Mouse (Mus musculus) midbrain, embryonic 16.5 days (tissue): ENCODE measurements around the gene Mycbp. TPM values are rescaled to one million over a fixed set of nuclear protein-coding genes. Genes with fewer than 3 reads are reported as not detected.
"Not testable (repeated sequence)": the region's sequence is repeated elsewhere in the genome, so short reads cannot be mapped to it uniquely, and the experiment has no call there.

Source experiments
- ATAC-seq: fragments of 200-750 bp; cut with Nextera tagmentation; 2 replicates; pipeline ENCODE4 v1.8.0; 2017; ENCODE audit warnings: moderate TSS enrichment
- H3K27ac ChIP-seq: fragments of 300-500 bp; sonication (generic); 2 replicates; pipeline ENCODE4 v1.5.1; 2014; ENCODE audit warnings: mild to moderate bottlenecking, low read length, mixed read lengths
- H3K27me3 ChIP-seq: fragments of 300-500 bp; sonication (generic); 2 replicates; pipeline ENCODE4 v1.6.1; 2014; ENCODE audit warnings: low read depth, low read length, mixed read lengths; ENCODE audit not compliant: control insufficient read depth, insufficient read depth
- H3K36me3 ChIP-seq: fragments of 300-500 bp; sonication (generic); 2 replicates; pipeline ENCODE4 v1.6.1; 2014; ENCODE audit warnings: mild to moderate bottlenecking, low read length, moderate library complexity, mixed read lengths; ENCODE audit not compliant: control insufficient read depth, insufficient read depth
- H3K4me1 ChIP-seq: fragments of 300-500 bp; sonication (generic); 2 replicates; pipeline ENCODE4 v1.6.1; 2014; ENCODE audit warnings: mild to moderate bottlenecking, low read length, mixed read lengths; ENCODE audit not compliant: control insufficient read depth, insufficient read depth
- H3K4me2 ChIP-seq: fragments of 300-500 bp; sonication (generic); 2 replicates; pipeline ENCODE4 v1.6.1; 2014; ENCODE audit warnings: mild to moderate bottlenecking, low read length, mixed read lengths
- H3K4me3 ChIP-seq: fragments of 300-500 bp; sonication (generic); 2 replicates; pipeline ENCODE4 v1.5.1; 2014; ENCODE audit warnings: low read depth, mild to moderate bottlenecking, low read length, moderate library complexity, mixed read lengths
- H3K9ac ChIP-seq: fragments of 300-500 bp; sonication (generic); 2 replicates; pipeline ENCODE4 v1.6.1; 2014; ENCODE audit warnings: low read depth, low read length, mixed read lengths
- H3K9me3 ChIP-seq: fragments of 300-500 bp; sonication (generic); replicated peaks from 2 replicates; pipeline ENCODE4 v1.6.1; 2014; ENCODE audit warnings: mild to moderate bottlenecking, low read length, mixed read lengths; ENCODE audit not compliant: control insufficient read depth, poor library complexity, severe bottlenecking
- WGBS: fragments of 180-500 bp; shearing (Covaris S2); extraction: QIAGEN DNeasy Blood & Tissue Kit; methylation state at CpG from one replicate; pipeline ENCODE4 v1.1.7; 2014; 5-methylcytosine and 5-hydroxymethylcytosine counted together
- polyA plus RNA-seq: library from polyadenylated mRNA; unstranded; fragments of >200 nt; fragmentation: Nextera tagmentation; extraction: Ambion mirVana; gene quantifications from 2 replicates; pipeline ENCODE4 v1.2.1, GENCODE M21; 2015

Mycbp gene
- polyA plus RNA-seq, 1 experiment from 2014 or later = 36.9 TPM

DNA sequence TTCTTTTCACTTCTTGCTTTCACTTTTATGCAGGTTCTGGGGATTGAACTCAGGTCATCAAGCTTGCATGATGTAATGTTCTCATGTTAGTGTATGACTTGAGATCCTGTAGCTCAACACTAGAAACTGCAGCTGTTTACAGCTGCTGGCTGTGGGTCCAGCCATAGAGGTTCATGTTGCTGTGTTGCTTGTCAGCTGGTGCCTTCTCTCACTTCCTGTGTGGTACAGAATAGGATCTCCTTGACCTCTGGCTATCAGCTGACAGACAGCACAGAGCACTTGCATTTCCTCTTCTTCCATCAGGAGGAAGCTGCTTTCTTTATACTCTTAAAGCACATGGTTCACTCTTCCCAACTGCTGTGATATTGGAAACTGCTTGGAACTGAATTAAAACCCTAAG, 23.3 kb downstream of the Mycbp start:
- H3K27ac ChIP-seq = no peak overlapping the region
- H3K4me1 ChIP-seq = no peaks in the 10 kb centered on the region
- H3K4me3 ChIP-seq = no peak overlapping the region
- no peak overlapping the region for H3K9ac ChIP-seq
- no peak for ATAC-seq
- peaks cover 26% of the 10 kb centered on the region for H3K36me3 ChIP-seq
- no peak overlapping the region for H3K4me2 ChIP-seq
- no peaks in the 10 kb centered on the region for H3K27me3 ChIP-seq
- no peaks in the 10 kb centered on the region for H3K9me3 ChIP-seq

- no peak overlapping the region for H3K4me2 ChIP-seq
- ATAC-seq = no peak
- H3K9ac ChIP-seq = no peak overlapping the region
- H3K27me3 ChIP-seq = no peaks in the 10 kb centered on the region
- no peaks in the 10 kb centered on the region for H3K9me3 ChIP-seq
- H3K36me3 ChIP-seq = peaks cover 20% of the 10 kb centered on the region
- 96% methylated on average over 4 of the region's 4 CpGs for WGBS
- no peaks in the 10 kb centered on the region for H3K4me1 ChIP-seq
- no peak overlapping the region for H3K27ac ChIP-seq
- no peak overlapping the region for H3K4me3 ChIP-seq
Measured at GRCm38 (mm10) chr4:123929994-123930393, 25.4 kb downstream of the Mycbp start.

DNA sequence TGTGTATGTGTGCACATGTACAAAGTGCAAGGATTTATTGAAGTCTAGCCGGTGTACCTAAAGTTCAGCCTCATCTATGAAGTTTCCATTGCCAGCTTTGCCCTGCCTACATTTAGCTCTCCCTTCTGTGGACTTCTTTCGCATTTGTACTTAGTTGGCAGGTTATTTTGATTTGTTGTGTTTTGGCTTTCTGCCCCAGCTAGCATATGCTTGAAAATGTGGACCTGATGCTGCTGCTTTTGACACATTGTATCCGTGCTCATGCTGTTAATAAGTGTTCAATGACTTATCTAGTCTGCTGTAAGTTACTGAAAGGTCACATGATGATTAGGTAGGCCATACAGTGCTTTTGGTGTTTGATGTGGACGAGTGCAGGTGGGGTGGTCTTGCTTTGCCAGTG, 29.7 kb downstream of the Mycbp start:
- Histone ChIP-seq H3K27ac (no peak overlapping the region), H3K36me3 (peaks cover 24% of the 10 kb centered on the region), H3K4me3 (no peak overlapping the region), H3K27me3 (no peaks in the 10 kb centered on the region), H3K9me3 (no peaks in the 10 kb centered on the region), H3K4me2 (no peak overlapping the region), H3K4me1 (no peaks in the 10 kb centered on the region), H3K9ac (no peak overlapping the region)
- no peak for ATAC-seq
- 92% methylated on average over 4 of the region's 4 CpGs for WGBS

- Histone ChIP-seq H3K4me2 (no peak overlapping the region), H3K27ac (no peak overlapping the region), H3K4me3 (no peak overlapping the region), H3K9ac (no peak overlapping the region), H3K27me3 (no peaks in the 10 kb centered on the region), H3K4me1 (no peaks in the 10 kb centered on the region), H3K36me3 (peaks cover 24% of the 10 kb centered on the region), H3K9me3 (no peaks in the 10 kb centered on the region)
- no peak for ATAC-seq
- 91% methylated on average over 7 of the region's 7 CpGs for WGBS
Measured at GRCm38 (mm10) chr4:123936059-123936458, 31.4 kb downstream of the Mycbp start.

GRCm38 (mm10) chr4:123939838-123940237, 35.2 kb downstream of the Mycbp start:
- no peak for ATAC-seq
- Histone ChIP-seq H3K36me3 (peaks cover 18% of the 10 kb centered on the region), H3K27me3 (no peaks in the 10 kb centered on the region), H3K27ac (no peak overlapping the region), H3K9ac (no peak overlapping the region), H3K4me2 (no peak overlapping the region), H3K4me1 (no peaks in the 10 kb centered on the region), H3K4me3 (no peak overlapping the region), H3K9me3 (no peaks in the 10 kb centered on the region)
- 5% methylated on average over 4 of the region's 4 CpGs for WGBS

DNA sequence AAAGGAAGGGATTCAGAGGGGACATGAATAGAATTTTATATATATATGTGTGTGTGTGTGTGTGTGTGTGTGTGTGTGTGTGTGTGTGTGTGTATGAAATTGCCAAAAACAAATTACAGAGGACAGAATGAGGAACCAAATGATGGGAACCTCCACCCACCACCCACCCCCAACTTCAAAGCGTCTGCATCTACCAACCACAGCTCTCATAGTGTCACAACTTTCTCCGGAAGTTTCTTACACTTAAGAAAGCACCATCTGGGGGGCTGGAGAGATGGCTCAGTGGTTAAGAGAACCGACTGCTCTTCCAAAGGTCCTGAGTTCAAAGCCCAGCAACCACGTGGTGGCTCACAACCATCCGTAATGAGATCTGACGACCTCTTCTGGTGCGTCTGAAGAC, 36.2 kb downstream of the Mycbp start:
- not testable (repeated sequence) for H3K4me3 ChIP-seq, H3K27ac ChIP-seq, H3K4me2 ChIP-seq, H3K27me3 ChIP-seq, H3K9ac ChIP-seq, H3K9me3 ChIP-seq, ATAC-seq, H3K4me1 ChIP-seq
- WGBS = 83% methylated on average over 7 of the region's 7 CpGs
- H3K36me3 ChIP-seq = peaks cover 14% of the 10 kb centered on the region

DNA sequence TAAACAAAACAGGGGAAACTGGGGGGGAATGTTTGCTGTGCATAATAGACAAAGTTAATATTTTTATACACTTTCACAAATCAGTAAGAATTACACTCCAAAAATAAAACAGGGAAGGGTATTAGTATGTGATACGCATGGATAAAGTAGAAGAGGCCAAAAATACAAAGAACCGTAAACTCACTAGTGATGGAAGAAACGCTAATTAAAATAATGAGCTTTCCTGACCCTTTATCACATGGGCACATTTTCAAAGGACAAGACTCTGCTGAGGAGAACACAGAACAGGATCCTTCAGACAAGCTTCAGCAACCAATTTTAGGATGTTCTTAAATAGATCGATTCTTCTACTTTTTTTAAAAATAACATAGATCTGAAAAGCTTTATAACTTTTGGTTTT, 42.1 kb downstream of the Mycbp start:
- H3K4me3 ChIP-seq = no peak overlapping the region
- H3K27me3 ChIP-seq = peaks cover 3% of the 10 kb centered on the region; the same call in 1 of the 2 replicates
- WGBS = 83% methylated on average over 4 of the region's 4 CpGs

GRCm38 (mm10) chr4:123947149-123947548, 42.5 kb downstream of the Mycbp start:
- no peaks in the 10 kb centered on the region for H3K4me1 ChIP-seq
- H3K9me3 ChIP-seq = no peaks in the 10 kb centered on the region
- H3K36me3 ChIP-seq = no peaks in the 10 kb centered on the region
- no peak overlapping the region for H3K9ac ChIP-seq
- H3K27me3 ChIP-seq = peaks cover 3% of the 10 kb centered on the region; the same call in 1 of the 2 replicates
- ATAC-seq = no peak
- no peak overlapping the region for H3K4me2 ChIP-seq
- no peak overlapping the region for H3K27ac ChIP-seq
- WGBS = 48% methylated on average over 5 of the region's 5 CpGs
- H3K4me3 ChIP-seq = no peak overlapping the region

More for the DNA sequence above, 42.1 kb downstream of the Mycbp start:
- Histone ChIP-seq H3K27ac (no peak overlapping the region), H3K4me2 (no peak overlapping the region), H3K36me3 (no peaks in the 10 kb centered on the region), H3K9me3 (no peaks in the 10 kb centered on the region), H3K4me1 (no peaks in the 10 kb centered on the region), H3K9ac (no peak overlapping the region)
- ATAC-seq = no peak

- H3K27me3 ChIP-seq = peaks cover 3% of the 10 kb centered on the region; the same call in 1 of the 2 replicates
- H3K4me2 ChIP-seq = no peak overlapping the region
- no peak for ATAC-seq
- H3K27ac ChIP-seq = no peak overlapping the region
- H3K9ac ChIP-seq = no peak overlapping the region
- H3K9me3 ChIP-seq = no peaks in the 10 kb centered on the region
- H3K36me3 ChIP-seq = no peaks in the 10 kb centered on the region
- H3K4me3 ChIP-seq = no peak overlapping the region
- 72% methylated on average over 6 of the region's 6 CpGs for WGBS
- no peaks in the 10 kb centered on the region for H3K4me1 ChIP-seq
Measured at GRCm38 (mm10) chr4:123948901-123949300, 44.3 kb downstream of the Mycbp start.

- H3K27me3 ChIP-seq = peaks cover 3% of the 10 kb centered on the region; the same call in 1 of the 2 replicates
- H3K9ac ChIP-seq = no peak overlapping the region
- no peak for ATAC-seq
- 73% methylated on average over 10 of the region's 10 CpGs for WGBS
- H3K4me2 ChIP-seq = no peak overlapping the region
- H3K9me3 ChIP-seq = no peaks in the 10 kb centered on the region
- no peak overlapping the region for H3K4me3 ChIP-seq
- no peaks in the 10 kb centered on the region for H3K4me1 ChIP-seq
- H3K27ac ChIP-seq = no peak overlapping the region
- no peaks in the 10 kb centered on the region for H3K36me3 ChIP-seq
Measured at GRCm38 (mm10) chr4:123949649-123950048, 45.0 kb downstream of the Mycbp start.
